Mouse (Mus musculus) liver, embryonic 14.5 days (tissue): ENCODE results near the gene Arpc1a.

Source experiments
- CTCF ChIP-seq: IDR thresholded peaks from 2 replicates; pipeline ENCODE4 v1.5.1; 2016; ENCODE audit warnings: antibody characterized with exemption, low read depth, control low read depth
- EP300 ChIP-seq: IDR thresholded peaks from 2 replicates; pipeline ENCODE4 v1.6.1; 2016; ENCODE audit warnings: antibody characterized with exemption, low read depth

DNA sequence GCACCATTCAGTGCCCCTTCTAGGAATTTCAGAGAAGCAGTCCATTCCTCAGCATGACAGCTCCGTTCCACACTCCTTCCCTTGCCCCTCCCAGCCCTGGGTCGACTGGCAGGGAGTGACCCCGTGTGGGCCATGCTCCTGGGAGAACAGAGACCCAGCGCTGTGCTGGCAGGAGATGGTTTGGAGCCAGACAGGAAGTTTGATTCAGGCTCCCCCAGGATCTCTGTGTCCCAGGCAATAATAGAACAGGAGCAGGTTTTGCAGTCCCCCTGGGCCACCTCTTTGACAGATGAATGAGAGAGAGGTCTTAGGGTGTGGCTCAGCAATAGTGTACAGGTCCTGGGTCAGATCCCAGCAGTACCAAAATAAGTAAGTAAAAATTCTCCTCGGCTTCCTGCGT is 34.4 kb downstream of the Arpc1a start:
- TF ChIP-seq CTCF (no peak), EP300 (no peak)
